In the genomic region with DNA sequence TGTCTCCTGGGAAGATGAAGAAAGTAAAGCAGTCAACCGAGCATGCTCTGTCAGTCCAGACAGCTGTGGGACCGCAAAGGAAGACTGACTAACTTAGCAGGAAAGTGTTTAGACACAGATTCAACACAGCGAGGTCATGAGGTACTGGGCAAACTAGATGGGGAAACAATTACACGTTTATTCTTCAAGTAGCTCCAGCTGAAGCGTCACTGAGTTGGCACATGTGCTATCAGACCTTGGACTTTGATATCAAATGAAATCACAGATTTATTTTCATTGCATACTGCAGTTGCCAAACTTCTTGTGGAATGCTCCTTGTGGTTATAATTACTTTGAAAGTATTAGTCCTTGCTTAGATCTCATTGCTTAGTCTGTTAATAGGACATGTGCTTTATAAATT, we compare ENCODE assay signal across 27 mouse cellular contexts.
A peak's percentile ranks its signal among the peaks of the same experiment; 100 is the strongest.
DNase-seq lines count a peak whose midpoint lies in the region; ATAC-seq and TF ChIP-seq lines count a peak whose summit lies in the region.
"Had no signal": no experiment of that assay in that cellular context is flagged by ENCODE, and none has a peak within 500 bp of the region (broad histone marks: within the 10 kb centered on the region; RNA-seq: fewer than 3 reads in every experiment).

No protein-coding gene starts in this region.

- TF ChIP-seq CTCF in liver, adult 2 months (IDR thresholded peaks at IDR 0.05; ENCODE audit: low read depth, low read length): no peak

- 36% methylated on average over 5 of the region's 5 CpGs for WGBS in liver, adult 2 months
- 55% methylated on average over 5 of the region's 5 CpGs for WGBS in liver, embryonic 12.5 days (ENCODE audit: insufficient replicate concordance)

- no peaks in the 10 kb centered on the region for H3K27me3 ChIP-seq in liver, adult 2 months (ENCODE audit: control insufficient read depth, insufficient read depth, low read length)
- H3K27me3 ChIP-seq in liver, embryonic 12.5 days (replicated peaks): no peaks in the 10 kb centered on the region
- H3K27me3 ChIP-seq: embryonic facial prominence, embryonic 13.5 days; forebrain, embryonic 13.5 days; hindbrain, embryonic 13.5 days; intestine, embryonic 15.5 days had no signal

- no peak for ATAC-seq in liver, embryonic 12.5 days
- ATAC-seq: activated CD4-positive, CD25-positive, alpha-beta regulatory T cell, adult 4 months; forebrain, embryonic 13.5 days; forebrain, embryonic 16.5 days; hindbrain, embryonic 16.5 days; intestine, embryonic 15.5 days had no signal

- peak; percentile 59 for DNase-seq in liver, adult 2 months (ENCODE audit: extremely low read depth, low read depth, low spot score)
- DNase-seq in adrenal gland, postnatal 14 days: peak; percentile 62
- peak; percentile 32 for DNase-seq in fibroblast of lung, adult 2 months (ENCODE audit: low read depth)
- DNase-seq in heart, postnatal 36 days: no peak
- no peak for DNase-seq in embryo, embryonic 10 days (ENCODE audit: low spot score)
- DNase-seq: cerebellum, adult 11 months; cerebellum, adult 2 months; cerebellum, adult 9-11 months; cerebellum, postnatal 25 days; embryo, embryonic 11 days; gastrocnemius, postnatal 10 days; gastrocnemius, postnatal 36 days; heart, adult 2 months; kidney, adult 11 months had no signal

- no peak overlapping the region for H3K4me2 ChIP-seq in liver, embryonic 12.5 days
- H3K4me2 ChIP-seq: embryonic facial prominence, embryonic 13.5 days; forebrain, embryonic 13.5 days; heart, embryonic 11.5 days; hindbrain, embryonic 13.5 days; intestine, embryonic 15.5 days had no signal

- no peak overlapping the region for H3K4me3 ChIP-seq in liver, adult 2 months (ENCODE audit: insufficient read depth, low read depth, low read length)
- H3K4me3 ChIP-seq in liver, embryonic 12.5 days: no peak overlapping the region
- H3K4me3 ChIP-seq: embryonic facial prominence, embryonic 10.5 days; embryonic facial prominence, embryonic 13.5 days; erythroblast, embryonic 14.5 days; forebrain, embryonic 10.5 days; forebrain, embryonic 13.5 days; heart, adult 2 months; hindbrain, embryonic 10.5 days; hindbrain, embryonic 13.5 days; intestine, embryonic 15.5 days had no signal

- H3K27ac ChIP-seq in liver, adult 2 months (replicated peaks; ENCODE audit: insufficient read depth, low read depth, low read length): no peak overlapping the region
- no peak overlapping the region for H3K27ac ChIP-seq in liver, embryonic 12.5 days
- H3K27ac ChIP-seq: embryonic facial prominence, embryonic 10.5 days; embryonic facial prominence, embryonic 13.5 days; forebrain, embryonic 10.5 days; forebrain, embryonic 13.5 days; heart, adult 2 months; hindbrain, embryonic 10.5 days; hindbrain, embryonic 13.5 days; intestine, embryonic 15.5 days had no signal

- H3K36me3 ChIP-seq in liver, adult 2 months (ENCODE audit: control insufficient read depth, insufficient read depth, low read length): no peaks in the 10 kb centered on the region
- H3K36me3 ChIP-seq in liver, embryonic 12.5 days: no peaks in the 10 kb centered on the region
- H3K36me3 ChIP-seq: embryonic facial prominence, embryonic 10.5 days; embryonic facial prominence, embryonic 13.5 days; forebrain, embryonic 10.5 days; hindbrain, embryonic 10.5 days; hindbrain, embryonic 13.5 days; intestine, embryonic 15.5 days had no signal

- no peaks in the 10 kb centered on the region for H3K79me2 ChIP-seq in liver, adult 2 months (ENCODE audit: control insufficient read depth, insufficient read depth, low read length)

- TF ChIP-seq POLR2A in liver, adult 2 months (IDR thresholded peaks at IDR 0.05; ENCODE audit: extremely low read depth, insufficient read depth, low read length): no peak

- H3K9me3 ChIP-seq in liver, embryonic 12.5 days (replicated peaks): no peaks in the 10 kb centered on the region
- H3K9me3 ChIP-seq: embryonic facial prominence, embryonic 10.5 days; embryonic facial prominence, embryonic 13.5 days; forebrain, embryonic 10.5 days; forebrain, embryonic 13.5 days; hindbrain, embryonic 10.5 days; hindbrain, embryonic 13.5 days; intestine, embryonic 15.5 days had no signal

- no peaks in the 10 kb centered on the region; the same call in 1 of the 2 replicates for H3K4me1 ChIP-seq in liver, adult 2 months (ENCODE audit: control insufficient read depth, insufficient read depth, low read length)
- H3K4me1 ChIP-seq in liver, embryonic 12.5 days: no peaks in the 10 kb centered on the region
- H3K4me1 ChIP-seq: forebrain, embryonic 10.5 days; forebrain, embryonic 13.5 days; hindbrain, embryonic 10.5 days; hindbrain, embryonic 13.5 days; intestine, embryonic 15.5 days had no signal

- no peak overlapping the region for H3K9ac ChIP-seq in liver, adult 2 months (ENCODE audit: low read depth, low read length)
- H3K9ac ChIP-seq in liver, embryonic 12.5 days: no peak overlapping the region
- H3K9ac ChIP-seq: embryonic facial prominence, embryonic 13.5 days; forebrain, embryonic 13.5 days; hindbrain, embryonic 13.5 days; intestine, embryonic 15.5 days had no signal

- intact Hi-C loops in heart, postnatal 36 days (cut with DNase I): no loop called here

Comparison
In these comparisons a context has a peak if more than half of its experiments do, and no peak if none do; other contexts are left out.
1. DNase-seq: peak in liver, adult 2 months (single experiment), adrenal gland, postnatal 14 days (single experiment) and fibroblast of lung, adult 2 months (single experiment); none in heart, postnatal 36 days (0 of 2) and embryo, embryonic 10 days (single experiment).